Mouse (Mus musculus) macrophage (primary cell): ENCODE measurements at regions not wholly inside any gene's neighbourhood (a gene's known extent, or its start where the extent isn't known, plus 50 kb on each side); places are given as distances from the start of the nearest gene placed in this dataset.
A peak's percentile ranks its signal among the peaks of the same experiment; 100 is the strongest.
"Not testable (repeated sequence)": the region's sequence is repeated elsewhere in the genome, so short reads cannot be mapped to it uniquely, and the experiment has no call there.

Experiments used
- H3K27ac ChIP-seq: fragments of 350-480 bp; formaldehyde crosslinking; 2 replicates; pipeline ENCODE4 v1.9.0; 2021
- H3K36me3 ChIP-seq: fragments of 350-480 bp; formaldehyde crosslinking; 2 replicates; pipeline ENCODE4 v1.9.0; 2021; ENCODE audit errors: inconsistent target
- H3K4me3 ChIP-seq: fragments of 350-480 bp; formaldehyde crosslinking; 2 replicates; pipeline ENCODE4 v1.9.0; 2021; ENCODE audit errors: inconsistent target
- H3K79me2 ChIP-seq: fragments of 350-480 bp; formaldehyde crosslinking; 2 replicates; pipeline ENCODE4 v1.9.0; 2021; ENCODE audit errors: inconsistent target
- WGBS: methylation state at CpG from one replicate; pipeline ENCODE4 v1.1.7; 2026; ENCODE audit warnings: inconsistent platforms; ENCODE audit not compliant: missing documents; 5-methylcytosine and 5-hydroxymethylcytosine counted together

DNA sequence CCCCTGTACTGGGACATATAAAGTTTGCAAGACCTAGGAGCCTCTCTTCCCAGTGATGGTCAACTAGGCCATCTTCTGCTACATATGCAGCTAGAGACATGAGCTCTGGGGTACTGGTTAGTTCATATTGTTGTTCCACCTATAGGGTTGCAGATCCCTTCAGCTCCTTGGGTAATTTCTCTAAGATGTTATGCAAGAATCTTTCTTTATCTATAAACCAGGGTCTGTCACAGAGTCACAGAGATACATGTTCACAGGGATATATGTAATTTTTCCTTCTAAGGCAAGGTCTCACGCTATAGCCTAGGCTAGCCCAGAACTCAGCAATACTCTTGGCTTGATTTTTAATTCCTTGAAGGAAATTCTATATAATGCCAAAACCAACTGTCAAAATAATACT lies 56.9 kb downstream of the Zfp36l1 start:
- H3K79me2 ChIP-seq, H3K4me3 ChIP-seq, H3K36me3 ChIP-seq, H3K27ac ChIP-seq: not testable (repeated sequence)
- WGBS = 100% methylated on average over 1 of the region's 1 CpGs

DNA sequence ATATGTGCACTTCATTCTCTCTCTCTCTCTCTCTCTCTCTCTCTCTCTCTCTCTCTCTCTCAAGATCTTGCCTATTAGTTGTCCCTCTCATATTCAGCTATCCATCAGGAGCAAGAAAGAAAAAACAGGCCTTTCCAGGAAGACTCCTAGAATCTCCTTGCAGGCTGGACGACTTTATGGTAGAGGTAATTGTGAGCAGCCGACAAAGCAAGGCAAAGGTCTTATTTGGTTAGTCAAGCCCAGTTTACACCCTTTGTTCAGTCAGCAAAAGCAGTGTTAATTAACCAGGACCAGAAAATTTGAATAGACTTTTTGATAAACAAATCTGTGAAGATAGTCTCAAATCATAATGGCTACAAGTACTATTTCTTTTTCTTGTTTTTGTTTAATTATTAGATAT lies 57.4 kb downstream of the Zfp36l1 start:
- Histone ChIP-seq H3K36me3 (no peaks in the 10 kb centered on the region), H3K4me3 (no peak overlapping the region), H3K27ac (no peak overlapping the region), H3K79me2 (no peaks in the 10 kb centered on the region)
- 93% methylated on average over 2 of the region's 2 CpGs for WGBS

DNA sequence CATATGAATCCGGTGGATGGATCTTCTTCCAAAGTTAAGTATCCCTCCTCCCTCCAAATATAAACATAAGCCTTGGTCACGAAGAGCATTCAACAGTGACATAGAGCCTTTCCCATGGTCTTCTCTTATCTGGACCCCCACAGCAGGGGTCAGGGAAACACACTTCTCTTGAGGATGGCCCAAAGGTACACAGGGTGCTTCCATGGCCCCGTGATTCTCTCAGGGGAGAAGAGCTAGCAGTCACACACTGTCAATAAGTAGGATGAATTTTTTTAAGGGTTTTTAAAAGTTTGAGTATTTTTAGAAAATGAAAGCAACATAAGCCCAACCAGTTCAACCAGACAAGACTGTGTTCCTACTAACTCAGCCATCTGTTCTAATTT lies 58.2 kb downstream of the Zfp36l1 start:
- Histone ChIP-seq H3K79me2 (no peaks in the 10 kb centered on the region), H3K4me3 (no peak overlapping the region), H3K36me3 (no peaks in the 10 kb centered on the region), H3K27ac (no peak overlapping the region)
- WGBS = 84% methylated on average over 3 of the region's 3 CpGs

DNA sequence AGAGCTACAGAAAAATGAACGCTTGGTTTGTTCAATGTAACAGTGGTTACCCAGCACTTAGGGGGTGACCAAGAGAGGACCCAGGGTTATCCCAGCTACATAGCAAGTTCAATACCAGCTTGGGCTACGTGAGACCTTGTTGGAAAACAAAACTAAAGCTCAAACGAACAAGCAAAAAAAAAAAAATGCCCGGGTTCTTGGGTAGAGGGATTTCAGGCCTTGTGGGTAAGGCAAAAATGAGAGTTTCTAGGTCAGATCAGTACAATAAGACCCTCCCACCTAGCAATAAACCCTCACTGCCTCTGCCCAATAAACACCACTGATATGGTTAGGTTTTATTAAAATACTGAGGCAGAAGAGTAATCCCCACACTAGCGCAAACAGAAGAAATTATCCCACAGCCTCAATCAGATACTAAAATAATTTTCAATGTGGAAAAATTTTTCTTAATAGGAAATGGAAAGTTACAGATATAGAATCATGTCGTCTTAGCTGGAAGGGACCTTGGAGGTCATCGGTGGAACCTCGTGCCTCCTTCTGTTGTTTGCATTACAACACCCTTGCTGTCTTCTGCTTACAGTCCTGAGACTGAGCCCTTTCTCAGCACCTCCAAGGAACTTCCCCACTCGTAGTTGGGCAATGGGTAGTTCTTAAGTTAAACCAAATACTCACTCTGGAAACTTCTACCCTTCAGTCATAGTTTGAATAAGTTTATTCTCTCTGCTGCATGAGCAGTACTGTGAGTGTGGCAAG lies 58.7 kb downstream of the Zfp36l1 start:
- no peaks in the 10 kb centered on the region for H3K36me3 ChIP-seq
- 63% methylated on average over 9 of the region's 9 CpGs for WGBS
- H3K27ac ChIP-seq = no peak overlapping the region
- no peak overlapping the region for H3K4me3 ChIP-seq
- H3K79me2 ChIP-seq = no peaks in the 10 kb centered on the region

DNA sequence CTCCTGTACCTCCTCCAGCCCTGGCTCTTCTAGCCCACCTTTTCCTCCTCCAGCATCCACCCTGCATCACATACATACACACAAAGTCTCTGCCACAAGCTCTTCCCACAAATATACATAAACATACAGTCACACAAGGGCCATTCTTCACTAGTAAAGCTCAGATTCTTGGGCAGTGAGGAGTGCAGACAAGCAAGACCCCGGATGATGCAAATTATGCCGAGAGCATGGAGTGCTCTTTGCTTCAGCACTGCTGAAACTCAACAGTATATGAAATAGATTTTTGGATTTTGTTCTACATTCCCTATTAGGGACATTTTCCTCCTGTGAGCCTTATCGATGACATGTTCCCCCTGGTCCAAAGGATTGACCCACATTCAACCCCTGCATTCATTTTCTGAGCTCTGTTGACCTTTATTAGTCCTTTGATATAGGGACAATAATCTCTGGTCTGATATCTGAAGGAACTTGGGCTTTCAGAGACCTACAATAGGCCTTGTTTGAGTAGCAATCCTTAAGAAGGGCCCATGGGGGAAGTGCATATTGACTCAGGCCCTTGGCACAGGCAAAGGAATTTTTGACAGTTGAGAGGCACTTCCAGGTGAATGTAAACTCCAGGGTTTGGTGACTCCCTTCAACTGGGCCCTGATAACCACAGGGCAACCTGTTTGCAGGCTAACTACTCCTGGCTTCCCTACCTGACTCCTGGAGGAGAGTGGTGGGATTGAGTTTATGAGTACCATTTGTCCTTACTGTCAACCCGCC lies 64.4 kb downstream of the Zfp36l1 start:
- Histone ChIP-seq H3K27ac (no peak overlapping the region), H3K36me3 (no peaks in the 10 kb centered on the region), H3K4me3 (no peak overlapping the region), H3K79me2 (no peaks in the 10 kb centered on the region)
- 97% methylated on average over 4 of the region's 4 CpGs for WGBS

DNA sequence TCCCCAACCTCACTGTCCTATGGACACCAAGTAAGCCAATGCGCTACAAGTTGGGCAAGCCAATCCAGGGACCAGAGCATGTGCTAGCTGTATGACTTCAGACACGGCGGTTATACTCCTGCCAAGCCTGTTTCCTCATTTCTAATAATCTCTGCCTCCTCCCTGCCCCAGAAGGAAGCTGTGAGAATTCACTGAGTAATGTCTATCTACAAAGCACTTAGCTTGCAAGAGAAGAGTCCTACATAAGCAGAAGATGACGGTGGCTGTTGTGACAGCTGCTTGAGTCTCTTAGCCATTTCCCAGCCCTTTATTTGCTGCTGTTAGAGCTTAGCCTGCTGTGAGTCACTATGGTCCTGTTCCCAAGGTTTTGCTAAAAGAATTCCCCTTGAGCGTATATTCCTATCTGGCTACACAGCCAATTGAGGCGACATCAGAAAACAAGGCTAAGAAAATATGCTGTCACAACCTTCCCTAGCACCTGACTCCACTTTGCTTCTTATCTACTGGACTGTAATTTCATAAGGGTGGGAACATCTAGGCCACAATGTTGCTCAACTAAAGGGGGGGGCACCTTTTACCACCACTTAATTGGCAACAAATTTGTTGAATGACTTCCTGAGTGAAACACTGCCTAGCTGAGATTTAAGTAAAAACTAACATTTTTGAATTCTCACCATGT lies 66.0 kb downstream of the Zfp36l1 start:
- H3K79me2 ChIP-seq = no peaks in the 10 kb centered on the region
- H3K4me3 ChIP-seq = no peak overlapping the region
- no peaks in the 10 kb centered on the region for H3K36me3 ChIP-seq
- H3K27ac ChIP-seq = peak overlapping the region; percentile 48
- 37% methylated on average over 6 of the region's 6 CpGs for WGBS

DNA sequence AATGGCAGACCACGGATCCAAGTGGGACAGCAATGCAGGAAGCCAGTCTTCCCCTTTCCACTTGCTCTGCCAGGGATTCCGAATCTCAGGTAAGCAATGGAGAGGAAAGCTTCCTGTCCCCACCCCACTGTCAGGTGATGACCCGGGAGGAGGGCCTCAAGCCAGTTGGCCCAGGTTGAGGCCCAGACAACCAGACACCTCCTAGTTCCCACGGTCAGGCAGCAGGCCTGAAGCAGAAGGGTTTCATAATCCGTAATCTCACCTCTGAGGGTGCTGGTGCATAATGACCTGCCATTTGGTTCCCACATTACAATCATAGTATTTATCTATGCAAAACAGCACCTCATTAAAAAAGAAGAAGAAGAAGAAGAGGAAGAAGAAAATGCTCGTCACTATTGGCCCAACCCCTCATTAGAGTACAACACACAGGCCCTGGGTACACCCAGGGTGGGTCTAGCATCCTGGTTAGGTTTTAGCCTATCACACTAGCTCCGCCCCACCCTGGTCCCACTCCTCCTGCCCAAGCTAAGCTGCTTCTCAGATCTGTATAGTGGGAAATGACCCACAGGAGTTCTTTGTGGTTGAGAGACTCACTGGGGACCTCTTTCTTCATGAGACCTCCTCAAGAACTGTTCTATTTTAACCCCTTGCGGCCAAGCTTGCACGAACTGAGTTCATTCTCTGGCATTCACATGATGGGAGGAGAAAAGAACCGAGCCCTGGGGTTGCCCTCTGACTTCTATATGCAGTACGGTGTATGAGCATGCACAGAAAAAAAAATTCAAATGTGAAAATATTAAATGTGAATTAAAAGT lies 71.1 kb downstream of the Zfp36l1 start:
- H3K4me3 ChIP-seq = no peak overlapping the region
- no peak overlapping the region for H3K27ac ChIP-seq
- H3K36me3 ChIP-seq = no peaks in the 10 kb centered on the region
- no peaks in the 10 kb centered on the region for H3K79me2 ChIP-seq
- WGBS = 91% methylated on average over 10 of the region's 11 CpGs

DNA sequence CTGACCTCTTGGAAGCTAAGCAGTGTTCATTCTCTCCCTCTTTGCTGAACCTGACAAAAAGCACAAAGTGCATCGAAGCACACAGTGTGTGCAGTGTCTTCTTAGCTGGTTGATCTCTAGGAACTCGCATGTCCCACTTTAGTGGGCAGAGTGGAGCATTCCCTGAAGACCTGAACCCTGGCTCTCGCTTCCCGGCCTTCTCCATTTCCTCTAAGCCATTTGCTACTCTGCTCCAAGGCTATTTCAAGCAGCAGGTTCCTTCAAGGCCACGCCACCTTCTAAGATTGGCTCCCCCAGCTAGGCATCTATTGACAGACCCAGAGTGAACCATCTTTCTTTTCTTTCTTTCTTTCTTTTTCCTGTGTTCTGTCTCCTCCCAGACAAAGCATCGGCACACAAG lies 71.8 kb downstream of the Zfp36l1 start:
- Histone ChIP-seq H3K79me2 (no peaks in the 10 kb centered on the region), H3K27ac (no peak overlapping the region), H3K36me3 (no peaks in the 10 kb centered on the region), H3K4me3 (no peak overlapping the region)
- 96% methylated on average over 6 of the region's 6 CpGs for WGBS

DNA sequence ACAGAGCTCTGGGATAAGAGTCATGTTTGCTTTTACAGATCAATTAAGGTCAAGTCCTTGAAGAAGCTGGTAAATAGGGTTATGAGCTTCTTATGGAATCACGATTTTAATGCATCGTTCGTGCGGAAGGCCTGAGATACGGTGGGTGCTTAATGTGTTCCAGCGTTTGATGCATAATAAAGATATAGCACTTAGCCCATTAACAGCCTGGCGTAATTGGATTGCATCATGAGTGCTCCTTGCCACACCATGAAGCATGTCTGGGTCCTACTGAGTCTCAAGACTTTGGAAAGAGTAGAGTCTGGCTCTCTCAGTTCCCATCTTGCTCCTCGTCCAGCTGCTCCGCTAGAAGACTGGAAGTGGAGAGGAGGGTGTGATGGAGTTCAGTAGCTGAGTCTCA lies 72.6 kb downstream of the Zfp36l1 start:
- 93% methylated on average over 9 of the region's 9 CpGs for WGBS
- no peaks in the 10 kb centered on the region for H3K36me3 ChIP-seq
- H3K4me3 ChIP-seq = no peak overlapping the region
- H3K27ac ChIP-seq = no peak overlapping the region
- no peaks in the 10 kb centered on the region for H3K79me2 ChIP-seq

DNA sequence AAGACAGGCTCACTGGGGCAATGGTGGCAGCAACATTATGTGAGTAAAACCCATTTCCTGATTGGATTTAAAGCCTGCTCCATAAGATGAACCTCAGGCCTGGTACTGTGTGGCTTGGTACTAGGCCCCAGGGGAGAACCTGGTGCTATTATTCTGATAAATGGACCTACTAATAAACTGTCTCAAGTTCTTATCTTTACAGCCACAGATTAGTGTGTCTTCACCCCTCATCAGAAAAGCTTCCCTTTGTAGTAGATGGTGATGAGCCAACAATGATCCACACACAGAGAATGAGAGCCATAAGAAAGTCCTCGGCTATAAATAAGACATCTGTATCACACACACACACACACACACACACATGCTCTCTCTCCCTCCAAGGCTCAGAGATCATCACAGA lies 73.7 kb downstream of the Zfp36l1 start:
- Histone ChIP-seq H3K79me2 (no peaks in the 10 kb centered on the region), H3K27ac (no peak overlapping the region), H3K36me3 (no peaks in the 10 kb centered on the region), H3K4me3 (no peak overlapping the region)
- 100% methylated on average over 1 of the region's 1 CpGs for WGBS

DNA sequence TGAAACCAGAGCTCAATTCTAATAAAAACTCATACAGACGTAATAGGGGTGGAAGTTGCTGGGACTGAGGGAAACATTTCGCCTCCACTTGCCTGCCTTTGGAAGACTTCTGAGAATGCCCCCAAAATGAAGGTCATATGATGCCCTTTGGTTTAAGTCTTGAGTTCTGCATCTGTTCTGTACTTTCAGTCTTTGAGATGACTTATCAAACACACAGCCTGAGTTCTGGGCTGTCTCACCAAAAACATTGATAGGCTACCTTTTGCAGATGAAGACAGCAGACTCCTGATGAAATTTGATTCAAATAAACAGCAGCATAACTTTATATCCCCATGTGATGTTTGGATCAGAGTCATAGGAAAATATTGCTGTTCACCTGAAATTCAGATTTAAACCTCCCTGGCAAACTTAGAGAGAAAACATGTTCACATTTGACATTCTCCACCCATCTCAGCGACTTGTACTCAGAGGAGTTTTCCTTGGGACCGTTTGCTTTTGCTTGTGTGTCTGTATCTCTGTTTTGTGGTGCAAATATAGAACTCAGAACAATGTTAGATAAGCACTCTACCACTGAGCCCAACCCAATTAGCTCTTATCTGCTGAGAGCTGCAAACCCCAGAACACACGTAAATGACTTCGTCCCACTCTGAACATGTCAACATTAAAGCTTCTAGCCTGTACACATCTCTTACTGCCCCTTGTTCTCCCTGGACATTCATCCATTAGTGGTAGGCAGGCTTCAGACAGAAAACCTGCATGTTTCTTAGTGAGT lies 77.1 kb downstream of the Zfp36l1 start:
- no peak overlapping the region for H3K27ac ChIP-seq
- H3K79me2 ChIP-seq = no peaks in the 10 kb centered on the region
- H3K4me3 ChIP-seq = no peak overlapping the region
- whole genome bisulfite sequencing = 91% methylated on average over 6 of the region's 6 CpGs
- no peaks in the 10 kb centered on the region for H3K36me3 ChIP-seq

DNA sequence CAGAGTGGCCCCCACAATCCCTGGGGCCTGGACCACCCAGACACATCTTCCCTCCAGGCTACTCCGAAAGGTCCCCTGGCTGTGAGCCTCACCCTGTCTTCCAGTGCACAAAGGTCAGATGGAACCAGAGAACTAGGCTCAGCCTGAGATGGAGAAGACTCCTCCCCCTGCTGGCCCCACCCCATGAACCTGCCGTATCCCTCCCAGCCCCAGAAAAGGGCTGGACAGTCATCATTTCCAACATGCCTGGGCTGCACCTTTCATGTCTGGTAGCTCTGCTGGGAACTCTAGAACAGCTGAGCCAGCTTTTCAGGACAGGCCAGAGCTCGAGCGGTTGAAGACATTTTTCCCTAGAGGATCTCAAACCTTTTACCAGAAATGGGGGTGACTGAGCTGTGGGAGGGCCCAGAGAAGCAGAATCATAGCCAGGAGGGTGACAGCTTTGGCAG lies 77.8 kb downstream of the Zfp36l1 start:
- WGBS = 88% methylated on average over 4 of the region's 4 CpGs
- Histone ChIP-seq H3K4me3 (no peak overlapping the region), H3K27ac (no peak overlapping the region), H3K79me2 (no peaks in the 10 kb centered on the region), H3K36me3 (no peaks in the 10 kb centered on the region)

DNA sequence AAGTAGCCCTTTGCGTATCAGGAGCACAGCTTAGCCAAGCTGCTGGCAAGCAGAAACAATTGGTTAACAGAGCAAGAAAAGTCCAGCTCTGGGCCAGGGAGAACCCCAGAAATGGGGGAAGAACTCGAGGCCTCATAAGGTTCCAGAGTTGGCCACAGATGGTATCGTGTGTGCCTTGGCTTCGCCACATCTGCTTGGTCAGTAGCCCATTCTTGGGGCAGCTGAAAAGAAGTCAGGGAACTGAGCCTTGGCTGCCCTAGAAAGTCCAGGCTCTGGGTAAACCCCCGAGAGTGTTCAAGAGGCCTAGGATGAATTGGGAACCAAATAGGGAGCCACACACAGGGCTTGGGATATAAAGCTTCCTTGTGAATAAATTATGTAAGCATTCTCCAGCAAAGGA lies 78.7 kb downstream of the Zfp36l1 start:
- Histone ChIP-seq H3K36me3 (no peaks in the 10 kb centered on the region), H3K27ac (no peak overlapping the region), H3K79me2 (no peaks in the 10 kb centered on the region), H3K4me3 (no peak overlapping the region)
- WGBS = 95% methylated on average over 5 of the region's 5 CpGs

DNA sequence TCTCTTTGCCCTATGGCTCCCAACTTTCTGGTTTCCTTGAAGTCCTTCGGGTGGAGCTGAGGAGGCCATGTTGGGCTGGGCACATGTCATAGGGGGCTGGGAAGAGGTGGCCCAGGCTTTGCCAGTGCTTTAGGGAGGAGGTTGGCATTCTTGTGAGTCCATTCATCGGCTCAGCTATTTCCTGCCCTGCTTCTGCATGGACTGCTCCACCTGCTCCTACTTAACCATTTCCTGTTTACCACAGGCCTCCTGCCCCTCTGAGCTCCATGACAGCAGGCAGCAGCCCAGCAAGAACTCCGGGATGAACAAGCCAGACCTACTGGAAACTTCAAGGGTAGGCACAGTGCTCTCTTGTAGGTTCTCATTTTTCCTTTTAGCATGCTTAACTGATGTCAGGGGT lies 80.3 kb downstream of the Zfp36l1 start:
- Histone ChIP-seq H3K79me2 (no peaks in the 10 kb centered on the region), H3K4me3 (no peak overlapping the region), H3K27ac (no peak overlapping the region), H3K36me3 (no peaks in the 10 kb centered on the region)
- WGBS = 71% methylated on average over 3 of the region's 3 CpGs
